Mouse (Mus musculus) bone marrow, adult 2 months (tissue): ENCODE data around the gene Xylb.

Experiments
- CTCF ChIP-seq: fragments of 200-500 bp; IDR thresholded peaks from 2 replicates; pipeline ENCODE4 v1.5.1; 2011; ENCODE audit warnings: low read length, control low read depth; ENCODE audit not compliant: control insufficient read depth, insufficient read depth
- POLR2A ChIP-seq: fragments of 200-500 bp; IDR thresholded peaks from 2 replicates; pipeline ENCODE4 v1.6.1; 2011; ENCODE audit warnings: low read depth, mild to moderate bottlenecking, control low read depth, low read length, borderline replicate concordance; ENCODE audit not compliant: control insufficient read depth

GRCm38 (mm10) chr9:119318891-119319290 is 38.3 kb upstream of the Xylb start:
- no peak for TF ChIP-seq CTCF
- TF ChIP-seq POLR2A: no peak
